Mouse (Mus musculus) midbrain, embryonic 10.5 days (tissue): ENCODE measurements around the gene Nup210. TPM values are rescaled to one million over a fixed set of nuclear protein-coding genes. Genes with fewer than 3 reads are reported as not detected.

Source experiments
- DNase-seq: peaks from one replicate; pipeline ENCODE4 v3.0.0-alpha.2; 2017; ENCODE audit warnings: low spot score
- H3K27ac ChIP-seq: fragments of 300-500 bp; sonication (generic); replicated peaks from 2 replicates; pipeline ENCODE4 v1.5.1; 2016; ENCODE audit warnings: mild to moderate bottlenecking
- H3K27me3 ChIP-seq: fragments of 300-500 bp; sonication (generic); 2 replicates; pipeline ENCODE4 v1.6.1; 2016; ENCODE audit warnings: low read depth, mild to moderate bottlenecking; ENCODE audit not compliant: poor library complexity, severe bottlenecking
- H3K36me3 ChIP-seq: fragments of 300-500 bp; sonication (generic); 2 replicates; pipeline ENCODE4 v1.6.1; 2016; ENCODE audit warnings: mild to moderate bottlenecking, moderate library complexity
- H3K4me1 ChIP-seq: fragments of 300-500 bp; sonication (generic); 2 replicates; pipeline ENCODE4 v1.6.1; 2016
- H3K4me3 ChIP-seq: fragments of 300-500 bp; sonication (generic); 2 replicates; pipeline ENCODE4 v1.5.1; 2016; ENCODE audit warnings: mild to moderate bottlenecking, moderate library complexity
- H3K9me3 ChIP-seq: fragments of 300-500 bp; sonication (generic); replicated peaks from 2 replicates; pipeline ENCODE4 v1.6.1; 2016; ENCODE audit warnings: mild to moderate bottlenecking
- WGBS: fragments of 180-500 bp; shearing (Covaris S2); methylation state at CpG from one replicate; pipeline ENCODE4 v1.1.7; 2016; 5-methylcytosine and 5-hydroxymethylcytosine counted together
- polyA plus RNA-seq: library from polyadenylated mRNA; unstranded; fragments of >200 nt; fragmentation: Nextera tagmentation; extraction: Ambion mirVana; gene quantifications from 2 replicates; pipeline ENCODE4 v1.2.1, GENCODE M21; 2016

Gene Nup210
- polyA plus RNA-seq, 1 experiment from 2014 or later = 26.2 TPM

GRCm38 (mm10) chr6:91046184-91046583, 70.4 kb downstream of the Nup210 start:
- no peak for DNase-seq
- H3K27me3 ChIP-seq = no peaks in the 10 kb centered on the region
- no peaks in the 10 kb centered on the region for H3K9me3 ChIP-seq
- no peak overlapping the region for H3K4me3 ChIP-seq
- no peak overlapping the region for H3K27ac ChIP-seq
- 90% methylated on average over 5 of the region's 5 CpGs for WGBS
- no peaks in the 10 kb centered on the region; the same call in 1 of the 2 replicates for H3K4me1 ChIP-seq
- peaks cover 74% of the 10 kb centered on the region for H3K36me3 ChIP-seq

GRCm38 (mm10) chr6:91044628-91045331, 71.8 kb downstream of the Nup210 start:
- Histone ChIP-seq H3K4me3 (no peak overlapping the region), H3K4me1 (no peaks in the 10 kb centered on the region; the same call in 1 of the 2 replicates), H3K27me3 (no peaks in the 10 kb centered on the region), H3K9me3 (no peaks in the 10 kb centered on the region), H3K27ac (no peak overlapping the region), H3K36me3 (peaks cover 80% of the 10 kb centered on the region)
- 74% methylated on average over 6 of the region's 6 CpGs for WGBS
- DNase-seq = no peak

- no peak overlapping the region for H3K4me3 ChIP-seq
- DNase-seq = no peak
- no peak overlapping the region for H3K27ac ChIP-seq
- H3K9me3 ChIP-seq = no peaks in the 10 kb centered on the region
- WGBS = 52% methylated on average over 5 of the region's 5 CpGs
- no peaks in the 10 kb centered on the region for H3K27me3 ChIP-seq
- H3K36me3 ChIP-seq = peaks cover 78% of the 10 kb centered on the region
- no peaks in the 10 kb centered on the region; the same call in 1 of the 2 replicates for H3K4me1 ChIP-seq
Measured at GRCm38 (mm10) chr6:91041287-91041686, 75.3 kb downstream of the Nup210 start.

- no peak overlapping the region for H3K4me3 ChIP-seq
- peaks cover 6% of the 10 kb centered on the region for H3K4me1 ChIP-seq
- 91% methylated on average over 5 of the region's 5 CpGs for WGBS
- H3K27me3 ChIP-seq = no peaks in the 10 kb centered on the region
- no peaks in the 10 kb centered on the region for H3K9me3 ChIP-seq
- H3K27ac ChIP-seq = no peak overlapping the region
- peaks cover 56% of the 10 kb centered on the region for H3K36me3 ChIP-seq
- no peak for DNase-seq
Measured at GRCm38 (mm10) chr6:91028256-91028655, 88.4 kb downstream of the Nup210 start.

GRCm38 (mm10) chr6:91020810-91021209, 95.8 kb downstream of the Nup210 start:
- Histone ChIP-seq H3K36me3 (peaks cover 63% of the 10 kb centered on the region), H3K9me3 (no peaks in the 10 kb centered on the region), H3K4me3 (no peak overlapping the region), H3K4me1 (peaks cover 3% of the 10 kb centered on the region; the same call in 1 of the 2 replicates), H3K27me3 (no peaks in the 10 kb centered on the region), H3K27ac (no peak overlapping the region)
- WGBS = 89% methylated on average over 7 of the region's 7 CpGs
- DNase-seq = no peak

GRCm38 (mm10) chr6:91016600-91017230, 99.9 kb downstream of the Nup210 start:
- Histone ChIP-seq H3K27me3 (no peaks in the 10 kb centered on the region), H3K36me3 (peaks cover 64% of the 10 kb centered on the region), H3K4me3 (no peak overlapping the region), H3K4me1 (peaks cover 31% of the 10 kb centered on the region), H3K27ac (no peak overlapping the region), H3K9me3 (no peaks in the 10 kb centered on the region)
- no peak for DNase-seq
- 86% methylated on average over 7 of the region's 7 CpGs for WGBS

- H3K4me1 ChIP-seq = peaks cover 31% of the 10 kb centered on the region
- 63% methylated on average over 9 of the region's 9 CpGs for WGBS
- H3K9me3 ChIP-seq = no peaks in the 10 kb centered on the region
- H3K27me3 ChIP-seq = no peaks in the 10 kb centered on the region
- peaks cover 44% of the 10 kb centered on the region for H3K36me3 ChIP-seq
- H3K27ac ChIP-seq = peak overlapping the region; percentile 60
- peak; percentile 60 for DNase-seq
- no peak overlapping the region for H3K4me3 ChIP-seq
Measured at GRCm38 (mm10) chr6:91014198-91014958, 102.3 kb downstream of the Nup210 start.

- Histone ChIP-seq H3K27me3 (no peaks in the 10 kb centered on the region), H3K4me1 (peaks cover 31% of the 10 kb centered on the region), H3K36me3 (peaks cover 32% of the 10 kb centered on the region), H3K27ac (0 out of 2 replicates have a peak overlapping the region, but pooled peaks have one; percentile 19), H3K4me3 (no peak overlapping the region), H3K9me3 (no peaks in the 10 kb centered on the region)
- no peak for DNase-seq
- 84% methylated on average over 3 of the region's 3 CpGs for WGBS
Measured at GRCm38 (mm10) chr6:91012458-91012857, 104.2 kb downstream of the Nup210 start.

GRCm38 (mm10) chr6:91011568-91011967, 105.1 kb downstream of the Nup210 start:
- no peak overlapping the region for H3K4me3 ChIP-seq
- peaks cover 23% of the 10 kb centered on the region for H3K36me3 ChIP-seq
- no peak for DNase-seq
- no peaks in the 10 kb centered on the region for H3K9me3 ChIP-seq
- H3K27me3 ChIP-seq = no peaks in the 10 kb centered on the region
- WGBS = 72% methylated on average over 4 of the region's 4 CpGs
- peaks cover 31% of the 10 kb centered on the region for H3K4me1 ChIP-seq
- H3K27ac ChIP-seq = no peak overlapping the region

GRCm38 (mm10) chr6:91008284-91008830, 108.3 kb downstream of the Nup210 start:
- Histone ChIP-seq H3K36me3 (peaks cover 8% of the 10 kb centered on the region; the same call in 1 of the 2 replicates), H3K4me1 (peaks cover 10% of the 10 kb centered on the region), H3K27me3 (no peaks in the 10 kb centered on the region), H3K9me3 (no peaks in the 10 kb centered on the region), H3K4me3 (no peak overlapping the region), H3K27ac (no peak overlapping the region)
- WGBS = 81% methylated on average over 3 of the region's 3 CpGs
- no peak for DNase-seq

- peaks cover 6% of the 10 kb centered on the region for H3K4me1 ChIP-seq
- 0 out of 2 replicates have a peak, but pooled peaks cover 1% of the 10 kb centered on the region for H3K36me3 ChIP-seq
- no peaks in the 10 kb centered on the region for H3K9me3 ChIP-seq
- no peak overlapping the region for H3K27ac ChIP-seq
- WGBS = 79% methylated on average over 2 of the region's 2 CpGs
- H3K27me3 ChIP-seq = no peaks in the 10 kb centered on the region
- no peak for DNase-seq
- no peak overlapping the region for H3K4me3 ChIP-seq
Measured at GRCm38 (mm10) chr6:91007207-91007606, 109.4 kb downstream of the Nup210 start.

GRCm38 (mm10) chr6:91004157-91004556, 112.5 kb downstream of the Nup210 start:
- H3K27me3 ChIP-seq = peaks cover 27% of the 10 kb centered on the region; the same call in 1 of the 2 replicates

More at GRCm38 (mm10) chr6:91004157-91004556, 112.5 kb downstream of the Nup210 start:
- no peaks in the 10 kb centered on the region for H3K9me3 ChIP-seq
- peaks cover 19% of the 10 kb centered on the region for H3K4me1 ChIP-seq
- 84% methylated on average over 2 of the region's 2 CpGs for WGBS
- no peak overlapping the region for H3K27ac ChIP-seq
- H3K36me3 ChIP-seq = no peaks in the 10 kb centered on the region
- DNase-seq = no peak
- no peak overlapping the region for H3K4me3 ChIP-seq
